Mouse (Mus musculus) olfactory bulb, adult 2 months (tissue): ENCODE measurements around the gene Denr. TPM values are rescaled to one million over a fixed set of nuclear protein-coding genes. Genes with fewer than 3 reads are reported as not detected.

Source experiments
- H3K27ac ChIP-seq: fragments of 200-500 bp; 2 replicates; pipeline ENCODE4 v1.5.1; 2012; ENCODE audit warnings: low read depth, low read length; ENCODE audit not compliant: insufficient read depth
- H3K4me1 ChIP-seq: fragments of 200-500 bp; 2 replicates; pipeline ENCODE4 v1.6.1; 2012; ENCODE audit warnings: low read length; ENCODE audit not compliant: control insufficient read depth, insufficient read depth
- H3K4me3 ChIP-seq: fragments of 200-500 bp; 2 replicates; pipeline ENCODE4 v1.5.1; 2012; ENCODE audit warnings: mild to moderate bottlenecking, low read depth, low read length, moderate library complexity; ENCODE audit not compliant: insufficient read depth
- CTCF ChIP-seq: fragments of 200-500 bp; IDR thresholded peaks from 2 replicates; pipeline ENCODE4 v1.5.1; 2012; ENCODE audit warnings: low read depth, mild to moderate bottlenecking, low read length, moderate library complexity; ENCODE audit not compliant: insufficient read depth
- POLR2A ChIP-seq: fragments of 200-500 bp; IDR thresholded peaks from 2 replicates; pipeline ENCODE4 v1.6.1; 2012; ENCODE audit warnings: mild to moderate bottlenecking, low read depth, low read length, moderate library complexity; ENCODE audit not compliant: insufficient read depth
- WGBS: fragments of 180-500 bp; shearing (Covaris S2); methylation state at CpG from one replicate; pipeline ENCODE4 v1.1.7; 2018; 5-methylcytosine and 5-hydroxymethylcytosine counted together
- polyA plus RNA-seq: library from polyadenylated mRNA; stranded (reverse); fragments of >200 nt; gene quantifications from 2 replicates; pipeline ENCODE4 v1.2.4, GENCODE M21; 2012; ENCODE audit warnings: low replicate concordance; ENCODE audit not compliant: missing spikeins, insufficient read depth, insufficient read length

The Denr gene
- polyA plus RNA-seq, 1 experiment = not detected

- TF ChIP-seq POLR2A (no peak), CTCF (no peak)
- peaks cover 4% of the 10 kb centered on the region for H3K4me1 ChIP-seq
- no peak overlapping the region for H3K27ac ChIP-seq
- H3K4me3 ChIP-seq = no peak overlapping the region
These were observed 26.0 kb downstream of the Denr start for GRCm38 (mm10) chr5:123932927-123933326.

- WGBS = 91% methylated on average over 12 of the region's 12 CpGs
- no peak for TF ChIP-seq POLR2A
- no peak for TF ChIP-seq CTCF
- no peak overlapping the region for H3K4me3 ChIP-seq
- peaks cover 4% of the 10 kb centered on the region for H3K4me1 ChIP-seq
- H3K27ac ChIP-seq = no peak overlapping the region
These were observed 26.6 kb downstream of the Denr start for GRCm38 (mm10) chr5:123933556-123933955.

DNA sequence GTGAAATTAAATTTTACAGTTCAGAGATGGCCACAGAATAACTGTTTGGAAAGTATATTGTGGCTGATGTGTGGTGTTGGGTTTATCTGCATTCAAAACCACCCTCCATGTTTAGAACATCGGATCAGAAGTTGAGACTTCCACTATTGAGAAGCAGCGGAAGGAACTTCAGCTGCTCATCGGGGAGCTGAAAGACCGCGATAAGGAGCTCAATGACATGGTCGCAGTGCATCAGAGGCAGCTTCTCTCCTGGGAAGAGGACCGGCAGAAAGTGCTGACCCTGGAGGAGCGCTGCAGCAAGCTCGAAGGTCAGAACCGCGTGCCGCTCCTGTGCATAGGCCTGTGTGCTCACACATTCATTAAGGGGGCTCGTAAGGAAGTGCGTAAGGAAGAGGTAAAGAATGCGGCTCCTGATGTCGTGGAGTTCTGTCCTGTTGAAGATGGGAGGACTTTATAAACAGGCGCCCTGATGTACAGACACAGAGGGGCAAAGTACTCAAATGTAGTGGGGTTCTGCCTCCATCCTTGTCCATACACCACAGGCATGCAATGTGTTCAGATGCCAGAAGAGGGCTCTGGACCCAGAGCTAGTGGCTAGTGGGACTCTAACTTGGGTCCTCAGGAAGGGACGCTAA is 27.1 kb downstream of the Denr start:
- TF ChIP-seq CTCF (no peak), POLR2A (no peak)
- no peak overlapping the region for H3K4me3 ChIP-seq
- 49% methylated on average over 18 of the region's 18 CpGs for WGBS
- peaks cover 4% of the 10 kb centered on the region for H3K4me1 ChIP-seq
- no peak overlapping the region for H3K27ac ChIP-seq

GRCm38 (mm10) chr5:123935931-123936330 is 29.0 kb downstream of the Denr start:
- 88% methylated on average over 5 of the region's 5 CpGs for WGBS
- Histone ChIP-seq H3K4me1 (peaks cover 2% of the 10 kb centered on the region), H3K27ac (no peak overlapping the region), H3K4me3 (no peak overlapping the region)
- TF ChIP-seq POLR2A = no peak
- TF ChIP-seq CTCF = no peak

DNA sequence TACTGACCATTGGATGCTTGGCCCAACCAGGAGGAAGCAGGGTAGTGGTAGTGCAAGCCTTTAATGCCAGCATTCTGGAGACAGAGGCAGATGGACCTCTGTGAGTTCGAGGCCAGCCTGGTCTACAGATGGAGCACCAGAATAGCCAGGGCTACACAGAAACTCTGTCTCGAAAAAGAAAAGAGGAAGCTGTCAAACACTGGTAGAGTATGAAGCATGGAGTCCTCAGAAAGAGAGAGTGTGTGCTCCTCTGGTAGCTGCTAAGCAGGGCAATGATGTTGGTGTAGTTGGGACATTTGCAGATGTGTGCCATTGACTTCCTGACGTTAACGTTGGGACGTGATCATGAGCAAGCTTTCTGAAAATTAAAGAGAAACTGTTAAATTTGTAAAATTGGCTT is 31.5 kb downstream of the Denr start:
- TF ChIP-seq POLR2A (no peak), CTCF (no peak)
- 90% methylated on average over 5 of the region's 5 CpGs for WGBS
- Histone ChIP-seq H3K27ac (no peak overlapping the region), H3K4me1 (no peaks in the 10 kb centered on the region), H3K4me3 (no peak overlapping the region)

DNA sequence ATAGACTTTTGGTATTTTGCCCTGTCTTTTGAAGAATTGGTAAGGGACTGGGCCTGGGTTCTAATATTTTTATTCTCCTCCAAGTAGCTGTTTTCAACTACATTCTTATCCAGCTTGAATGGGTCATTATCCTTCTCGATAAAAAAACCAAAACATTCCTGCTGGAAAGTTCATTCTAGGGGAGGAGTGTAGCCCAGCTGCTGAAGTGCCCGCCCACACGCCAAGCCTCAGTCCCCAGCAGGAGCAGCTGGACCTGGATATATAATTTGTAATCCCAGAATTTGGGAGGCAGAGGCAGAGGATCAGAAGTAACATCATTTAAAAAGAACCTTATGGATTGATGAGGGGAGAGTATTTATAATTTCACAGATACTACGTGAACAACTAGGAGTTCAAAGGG is 39.6 kb downstream of the Denr start:
- WGBS = 58% methylated on average over 4 of the region's 4 CpGs
- no peak overlapping the region for H3K4me3 ChIP-seq
- H3K27ac ChIP-seq = no peak overlapping the region
- no peak for TF ChIP-seq CTCF
- no peak for TF ChIP-seq POLR2A
- H3K4me1 ChIP-seq = peaks cover 2% of the 10 kb centered on the region; the same call in 1 of the 2 replicates

DNA sequence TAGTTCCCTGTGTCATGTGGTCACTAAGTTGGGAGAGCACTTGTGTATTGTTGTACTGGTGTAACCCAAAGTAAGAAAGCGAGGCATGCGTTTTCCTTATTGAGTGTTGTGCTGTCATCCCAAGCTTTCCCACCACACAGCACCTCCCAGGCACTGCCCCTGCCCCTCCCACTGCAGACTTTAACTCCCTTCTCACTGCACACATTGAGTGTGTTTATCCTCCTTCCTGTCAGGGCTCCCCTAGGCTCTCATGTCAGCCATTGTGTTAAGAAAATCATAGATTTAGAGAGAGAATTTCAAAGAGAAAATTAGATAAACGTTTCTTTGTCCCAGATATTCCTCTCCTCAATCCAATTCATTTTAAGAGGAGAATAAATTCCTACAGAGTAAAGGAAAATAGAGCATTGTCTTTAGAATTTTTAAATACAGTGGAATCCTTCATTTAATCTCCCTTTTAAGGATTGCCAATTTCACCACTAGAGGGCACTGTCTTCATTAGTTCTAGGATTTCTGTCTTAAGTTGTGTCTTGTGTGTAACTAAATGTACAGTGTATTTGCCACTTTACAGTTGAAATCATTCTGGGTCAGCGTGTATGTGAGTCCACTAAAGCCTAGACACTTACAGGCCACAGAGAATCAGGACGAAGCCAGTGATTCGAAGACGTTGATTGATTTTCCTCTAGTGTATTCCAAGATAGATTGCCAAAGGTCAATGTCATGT is 40.2 kb downstream of the Denr start:
- Histone ChIP-seq H3K27ac (no peak overlapping the region), H3K4me1 (peaks cover 2% of the 10 kb centered on the region; the same call in 1 of the 2 replicates), H3K4me3 (no peak overlapping the region)
- no peak for TF ChIP-seq POLR2A
- TF ChIP-seq CTCF = no peak
- WGBS = 45% methylated on average over 7 of the region's 7 CpGs

DNA sequence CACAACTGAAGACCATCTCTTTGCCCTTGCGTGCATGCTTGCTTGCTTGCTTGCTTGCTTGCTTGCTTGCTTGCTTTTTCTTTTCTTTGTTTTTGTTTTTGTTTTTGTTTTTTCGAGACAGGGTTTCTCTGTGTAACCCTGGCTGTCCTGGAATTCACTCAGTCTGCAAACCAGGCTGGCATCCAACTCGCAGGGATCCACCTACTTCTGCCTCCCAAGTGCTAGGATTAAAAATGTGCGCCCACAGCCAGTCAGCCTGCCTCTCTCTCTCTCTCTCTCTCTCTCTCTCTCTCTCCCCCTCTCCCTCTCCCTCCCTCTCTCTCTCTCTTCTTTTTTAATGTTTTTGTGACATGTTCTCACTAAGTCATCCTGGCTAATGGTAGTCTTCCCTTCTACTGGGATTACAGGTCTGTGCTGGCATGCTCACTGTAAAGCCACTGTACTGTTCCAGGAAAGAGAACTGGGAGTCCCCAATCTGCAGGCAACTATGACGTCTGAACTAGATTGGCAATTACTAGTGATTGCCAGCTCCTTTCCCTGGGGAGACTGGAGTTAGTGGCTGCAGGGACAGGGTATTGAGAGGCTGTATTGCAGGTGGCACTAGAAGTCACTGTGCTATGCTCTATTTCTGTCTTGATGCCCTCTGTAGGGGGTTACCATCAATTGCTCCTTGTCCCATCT is 45.5 kb downstream of the Denr start:
- Histone ChIP-seq H3K4me3 (no peak overlapping the region), H3K27ac (0 out of 2 replicates have a peak overlapping the region, but pooled peaks have one; percentile 40), H3K4me1 (peaks cover 5% of the 10 kb centered on the region)
- 23% methylated on average over 5 of the region's 5 CpGs for WGBS
- TF ChIP-seq CTCF = no peak
- TF ChIP-seq POLR2A = no peak

DNA sequence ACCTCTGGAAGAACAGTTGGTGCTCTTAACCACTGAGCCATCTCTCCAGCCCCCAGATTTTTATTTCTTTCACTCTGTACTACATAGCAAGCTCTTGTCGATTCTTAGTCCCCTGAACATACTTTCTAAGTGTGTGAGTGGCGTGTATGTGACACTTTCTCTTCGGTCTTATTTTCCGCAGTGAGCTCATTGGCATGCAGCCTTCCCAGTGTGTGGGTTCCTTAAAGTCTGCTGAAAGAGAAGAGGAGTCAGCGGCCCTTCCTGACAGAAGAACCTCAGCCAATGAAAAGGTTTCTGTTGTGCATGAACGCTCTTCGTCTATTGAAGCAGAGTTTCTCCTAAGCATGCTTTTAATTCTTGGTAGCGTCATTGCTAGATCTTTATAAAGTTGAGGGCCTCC is 50.2 kb downstream of the Denr start:
- Histone ChIP-seq H3K4me1 (peaks cover 5% of the 10 kb centered on the region), H3K27ac (no peak overlapping the region), H3K4me3 (no peak overlapping the region)
- TF ChIP-seq POLR2A = no peak
- TF ChIP-seq CTCF = no peak
- WGBS = 76% methylated on average over 8 of the region's 8 CpGs
